ENCODE assay signal across 37 mouse cellular contexts in genomic region chr16:32865401-32865800, GRCm38 (mm10). TPM values are rescaled to one million over a fixed set of nuclear protein-coding genes. Genes with fewer than 3 reads are reported as not detected.
DNase-seq lines count a peak whose midpoint lies in the region; ATAC-seq and TF ChIP-seq lines count a peak whose summit lies in the region.
"Had no signal": no experiment of that assay in that cellular context is flagged by ENCODE, and none has a peak within 500 bp of the region (broad histone marks: within the 10 kb centered on the region; RNA-seq: fewer than 3 reads in every experiment).

No protein-coding gene starts in this region.

- H3K4me3 ChIP-seq in forebrain, embryonic 14.5 days (ENCODE audit: low read depth, low read length) = no peak overlapping the region
- no peak overlapping the region for H3K4me3 ChIP-seq in forebrain, postnatal 0 days (ENCODE audit: low read depth, low read length)
- H3K4me3 ChIP-seq in heart, embryonic 15.5 days = no peak overlapping the region
- H3K4me3 ChIP-seq in spleen, adult 2 months (ENCODE audit: extremely low read depth, insufficient read depth, insufficient read length) = peak overlapping the region; percentile 16; the same call in 1 of the 2 replicates
- H3K4me3 ChIP-seq: forebrain, embryonic 13.5 days; intestine, embryonic 15.5 days; liver, embryonic 12.5 days; midbrain, embryonic 13.5 days; stomach, embryonic 15.5 days had no signal

- H3K9me3 ChIP-seq in forebrain, embryonic 14.5 days (replicated peaks; ENCODE audit: control insufficient read depth, low read length) = no peaks in the 10 kb centered on the region
- no peaks in the 10 kb centered on the region for H3K9me3 ChIP-seq in forebrain, postnatal 0 days (ENCODE audit: low read length)
- H3K9me3 ChIP-seq in heart, embryonic 15.5 days (replicated peaks) = no peaks in the 10 kb centered on the region
- H3K9me3 ChIP-seq: forebrain, embryonic 13.5 days; intestine, embryonic 15.5 days; liver, embryonic 12.5 days; midbrain, embryonic 13.5 days; stomach, embryonic 15.5 days had no signal

- no peaks in the 10 kb centered on the region for H3K27me3 ChIP-seq in forebrain, embryonic 14.5 days (replicated peaks; ENCODE audit: control insufficient read depth, insufficient read depth, low read length)
- no peaks in the 10 kb centered on the region for H3K27me3 ChIP-seq in forebrain, postnatal 0 days (ENCODE audit: insufficient read depth, low read length)
- no peaks in the 10 kb centered on the region for H3K27me3 ChIP-seq in heart, embryonic 15.5 days
- no peaks in the 10 kb centered on the region for H3K27me3 ChIP-seq in spleen, adult 2 months (ENCODE audit: control insufficient read depth, insufficient read depth, low read length)
- H3K27me3 ChIP-seq in splenic B cell, adult 2 months (ENCODE audit: control insufficient read depth, insufficient read depth, low read length, poor library complexity, severe bottlenecking) = no peaks in the 10 kb centered on the region
- H3K27me3 ChIP-seq: forebrain, embryonic 13.5 days; intestine, embryonic 15.5 days; liver, embryonic 12.5 days; midbrain, embryonic 13.5 days; stomach, embryonic 15.5 days had no signal

- 0 out of 2 replicates have a peak overlapping the region, but pooled peaks have one; percentile 17 for H3K9ac ChIP-seq in forebrain, embryonic 14.5 days (ENCODE audit: low read length)
- H3K9ac ChIP-seq in forebrain, postnatal 0 days = no peak overlapping the region
- H3K9ac ChIP-seq in heart, embryonic 15.5 days = 0 out of 2 replicates have a peak overlapping the region, but pooled peaks have one; percentile 20
- H3K9ac ChIP-seq: forebrain, embryonic 13.5 days; intestine, embryonic 15.5 days; liver, embryonic 12.5 days; liver, postnatal 0 days; midbrain, embryonic 13.5 days; stomach, embryonic 15.5 days had no signal

- no peak overlapping the region for H3K27ac ChIP-seq in forebrain, embryonic 14.5 days (ENCODE audit: low read depth, low read length)
- no peak overlapping the region for H3K27ac ChIP-seq in forebrain, postnatal 0 days (ENCODE audit: low read depth, low read length)
- H3K27ac ChIP-seq in heart, embryonic 15.5 days = no peak overlapping the region
- peak overlapping the region; percentile 86 for H3K27ac ChIP-seq in spleen, adult 2 months (ENCODE audit: insufficient read depth, low read length)
- H3K27ac ChIP-seq: forebrain, embryonic 13.5 days; hindbrain, postnatal 0 days; intestine, embryonic 15.5 days; kidney, postnatal 0 days; liver, embryonic 12.5 days; macrophage; midbrain, embryonic 13.5 days; stomach, embryonic 15.5 days had no signal

- no peak for TF ChIP-seq CTCF in forebrain, postnatal 0 days (IDR thresholded peaks at IDR 0.05; ENCODE audit: low read depth)
- TF ChIP-seq CTCF in spleen, adult 2 months (IDR thresholded peaks at IDR 0.05; ENCODE audit: extremely low read depth, insufficient read depth, insufficient read length, insufficient replicate concordance) = no peak

- ATAC-seq in forebrain, embryonic 14.5 days = no peak
- ATAC-seq in forebrain, postnatal 0 days = no peak
- no peak for ATAC-seq in heart, embryonic 15.5 days (replicated peaks; ENCODE audit: insufficient number of reproducible peaks, insufficient read depth, low FRiP score, low read depth)
- ATAC-seq: forebrain, embryonic 13.5 days; hindbrain, postnatal 0 days; intestine, embryonic 15.5 days; liver, embryonic 12.5 days; liver, postnatal 0 days; midbrain, embryonic 13.5 days had no signal

- no peak overlapping the region for H3K4me2 ChIP-seq in forebrain, embryonic 14.5 days (ENCODE audit: low read length)
- no peak overlapping the region for H3K4me2 ChIP-seq in forebrain, postnatal 0 days (ENCODE audit: low read depth)
- H3K4me2 ChIP-seq in heart, embryonic 15.5 days = no peak overlapping the region
- H3K4me2 ChIP-seq: forebrain, embryonic 13.5 days; intestine, embryonic 15.5 days; liver, embryonic 12.5 days; midbrain, embryonic 13.5 days; stomach, embryonic 15.5 days had no signal

- 64% methylated on average over 4 of the region's 4 CpGs for WGBS in forebrain, embryonic 14.5 days
- WGBS in forebrain, postnatal 0 days = 58% methylated on average over 4 of the region's 4 CpGs
- 75% methylated on average over 4 of the region's 4 CpGs for WGBS in heart, embryonic 15.5 days
- 33% methylated on average over 4 of the region's 4 CpGs for WGBS in spleen, adult 2 months

- TF ChIP-seq POLR2A in spleen, adult 2 months (IDR thresholded peaks at IDR 0.05; ENCODE audit: low read depth, low read length) = no peak

- DNase-seq in forebrain, embryonic 14.5 days (ENCODE audit: low spot score) = no peak
- no peak for DNase-seq in forebrain, postnatal 0 days
- DNase-seq in heart, adult 11 months = no peak
- peak in 1 of 2 experiments; percentile 32 for DNase-seq in spleen, adult 2 months (ENCODE audit: low read depth in 1 of 2, low spot score in 2 of 2)
- no peak for DNase-seq in spleen, postnatal 14 days (ENCODE audit: low spot score in 2 of 2)
- DNase-seq in splenic B cell, adult 2 months (ENCODE audit: low read depth, low spot score) = peak; percentile 74
- DNase-seq in layer of hippocampus, postnatal 14 days (ENCODE audit: low spot score in 2 of 2) = no peak
- DNase-seq: adrenal gland, adult 8-10 months; cerebellum, adult 2 months; cerebellum, postnatal 36 days; kidney, postnatal 4 days; layer of hippocampus, postnatal 36 days; left cerebral cortex, postnatal 4 days; liver, postnatal 0 days; retina, postnatal 1 day; right cerebral cortex, postnatal 14 days; spleen, adult 18-20 months had no signal

- no peaks in the 10 kb centered on the region for H3K36me3 ChIP-seq in forebrain, embryonic 14.5 days (ENCODE audit: control insufficient read depth, insufficient read depth, low read length)
- H3K36me3 ChIP-seq in forebrain, postnatal 0 days (ENCODE audit: insufficient read depth) = no peaks in the 10 kb centered on the region
- H3K36me3 ChIP-seq in heart, embryonic 15.5 days = peaks cover 18% of the 10 kb centered on the region; the same call in 1 of the 2 replicates
- H3K36me3 ChIP-seq in spleen, adult 2 months (ENCODE audit: control insufficient read depth, insufficient read depth, low read length) = peaks cover 5% of the 10 kb centered on the region
- H3K36me3 ChIP-seq in splenic B cell, adult 2 months (ENCODE audit: control insufficient read depth, insufficient read depth, low read length, poor library complexity, severe bottlenecking) = peaks cover 4% of the 10 kb centered on the region; the same call in 1 of the 2 replicates
- H3K36me3 ChIP-seq: intestine, embryonic 15.5 days had no signal

- peaks cover 10% of the 10 kb centered on the region for H3K4me1 ChIP-seq in forebrain, embryonic 14.5 days (ENCODE audit: control insufficient read depth, insufficient read depth, low read length)
- 0 out of 2 replicates have a peak, but pooled peaks cover 10% of the 10 kb centered on the region for H3K4me1 ChIP-seq in forebrain, postnatal 0 days (ENCODE audit: insufficient read depth)
- peaks cover 30% of the 10 kb centered on the region for H3K4me1 ChIP-seq in heart, embryonic 15.5 days (replicated peaks)
- H3K4me1 ChIP-seq in spleen, adult 2 months (ENCODE audit: control insufficient read depth, insufficient read depth, insufficient read length) = peaks cover 10% of the 10 kb centered on the region; the same call in 1 of the 2 replicates

RNA-seq across cellular contexts. Expression of gene Fyttd1, which starts 11.9 kb away (rescaled TPM):
- polyA plus RNA-seq in forebrain, embryonic 14.5 days (2014; fragmentation: Nextera tagmentation; extraction: Ambion mirVana) = 160 and 173 TPM in 2 replicates
- 121 and 142 TPM in 2 replicates for total RNA-seq in forebrain, postnatal 0 days (2014; rRNA removed)
- 119 and 129 TPM in 2 replicates for polyA plus RNA-seq in forebrain, postnatal 0 days (2015; fragmentation: Nextera tagmentation; extraction: Ambion mirVana)
- 101 and 125 TPM in 2 replicates for polyA plus RNA-seq in heart, embryonic 15.5 days (2015; fragmentation: Nextera tagmentation; extraction: Ambion mirVana)
- polyA plus RNA-seq in spleen, adult 2 months (2012; rRNA removed) = 3.7 and 4.1 TPM in 2 replicates
- total RNA-seq in layer of hippocampus, postnatal 14 days (2021) = 100 to 1,000 TPM; 111 to 121 TPM

RNA-seq across cellular contexts. Expression of gene Rubcn, which starts 12.2 kb away (rescaled TPM):
- 20.0 and 26.8 TPM in 2 replicates for polyA plus RNA-seq in forebrain, embryonic 14.5 days (2014; fragmentation: Nextera tagmentation; extraction: Ambion mirVana)
- total RNA-seq in forebrain, postnatal 0 days (2014; rRNA removed) = 70.9 and 81.0 TPM in 2 replicates
- 20.2 and 25.7 TPM in 2 replicates for polyA plus RNA-seq in forebrain, postnatal 0 days (2015; fragmentation: Nextera tagmentation; extraction: Ambion mirVana)
- 27.0 and 34.0 TPM in 2 replicates for polyA plus RNA-seq in heart, embryonic 15.5 days (2015; fragmentation: Nextera tagmentation; extraction: Ambion mirVana)
- 74.6 and 88.1 TPM in 2 replicates for polyA plus RNA-seq in spleen, adult 2 months (2012; rRNA removed)
- total RNA-seq in layer of hippocampus, postnatal 14 days (2021) = 10 to 100 TPM; 54.4 to 58.6 TPM

RNA-seq across cellular contexts. Expression of gene Lrch3, which starts 48.5 kb away (rescaled TPM):
- 24.3 and 36.0 TPM in 2 replicates for polyA plus RNA-seq in forebrain, embryonic 14.5 days (2014; fragmentation: Nextera tagmentation; extraction: Ambion mirVana)
- total RNA-seq in forebrain, postnatal 0 days (2014; rRNA removed) = 41.5 and 50.3 TPM in 2 replicates
- polyA plus RNA-seq in forebrain, postnatal 0 days (2015; fragmentation: Nextera tagmentation; extraction: Ambion mirVana) = 10.6 and 19.6 TPM in 2 replicates
- polyA plus RNA-seq in heart, embryonic 15.5 days (2015; fragmentation: Nextera tagmentation; extraction: Ambion mirVana) = 15.0 and 15.8 TPM in 2 replicates
- polyA plus RNA-seq in spleen, adult 2 months (2012; rRNA removed) = 16.9 and 20.1 TPM in 2 replicates
- 10 to 100 TPM; 36.0 to 42.8 TPM for total RNA-seq in layer of hippocampus, postnatal 14 days (2021)

RNA-seq across cellular contexts. Expression of gene Smbd1, which starts 55.1 kb away (rescaled TPM):
- not detected in 2 replicates for polyA plus RNA-seq in forebrain, embryonic 14.5 days (2014; fragmentation: Nextera tagmentation; extraction: Ambion mirVana)
- total RNA-seq in forebrain, postnatal 0 days (2014; rRNA removed) = not detected in 2 replicates
- not detected in 2 replicates for polyA plus RNA-seq in forebrain, postnatal 0 days (2015; fragmentation: Nextera tagmentation; extraction: Ambion mirVana)
- not detected in 2 replicates for polyA plus RNA-seq in heart, embryonic 15.5 days (2015; fragmentation: Nextera tagmentation; extraction: Ambion mirVana)
- not detected in 2 replicates for polyA plus RNA-seq in spleen, adult 2 months (2012; rRNA removed)
- total RNA-seq in layer of hippocampus, postnatal 14 days (2021) = not detected
- total RNA-seq: adrenal gland, adult 8-10 months; adrenal gland, postnatal 4 days; gastrocnemius, adult 8-10 months; gastrocnemius, postnatal 4 days; heart, postnatal 25 days; hindbrain, postnatal 0 days; layer of hippocampus, adult 8-10 months; layer of hippocampus, postnatal 36 days; left cerebral cortex, postnatal 4 days; megakaryocyte-erythroid progenitor cell, adult 5-6 weeks had no signal
- polyA plus RNA-seq: cerebellum, adult 2 months; embryonic facial prominence, embryonic 11.5 days; forebrain, embryonic 13.5 days; frontal cortex, adult 2 months; hindbrain, embryonic 11.5 days; hindbrain, postnatal 0 days; limb, embryonic 14.5 days; liver, embryonic 12.5 days; liver, postnatal 0 days; macrophage; midbrain, embryonic 13.5 days; neural tube, embryonic 14.5 days had no signal

Comparison
In these comparisons a context has a peak if more than half of its experiments do, and no peak if none do; other contexts are left out.
1. RNA of gene Fyttd1, which starts 11.9 kb away (polyA plus RNA-seq): 160 to 173 TPM in forebrain, embryonic 14.5 days, 119 to 129 TPM in forebrain, postnatal 0 days and 101 to 125 TPM in heart, embryonic 15.5 days; 3.7 to 4.1 TPM in spleen, adult 2 months; every median in the first group is over 10 times any median in the second.